Mouse (Mus musculus): ENCODE results near the gene Gypa.

The Gypa gene

GRCm38 (mm10) chr8:80493523-80494345, at the start of gene Gypa:
Gene Gypa, plus strand, starts transcription at chr8:80493781.
- DNase-seq (ENCODE audit: low spot score) = peak; percentile 42

- DNase-seq (ENCODE audit: low spot score) = no peak
Measured at GRCm38 (mm10) chr8:80444534-80445072, 49.0 kb upstream of the Gypa start.

- no peak for DNase-seq (ENCODE audit: low spot score)
Measured at GRCm38 (mm10) chr8:80447217-80447616, 46.4 kb upstream of the Gypa start.

- no peak for DNase-seq (ENCODE audit: low spot score)
Measured at GRCm38 (mm10) chr8:80451938-80452690, 41.5 kb upstream of the Gypa start.

- DNase-seq (ENCODE audit: low spot score) = no peak
Measured at GRCm38 (mm10) chr8:80463450-80463917, 30.1 kb upstream of the Gypa start.

GRCm38 (mm10) chr8:80474971-80475370, 18.6 kb upstream of the Gypa start:
- peak; percentile 17 for DNase-seq (ENCODE audit: low spot score)

GRCm38 (mm10) chr8:80478156-80478555, 15.4 kb upstream of the Gypa start:
- DNase-seq (ENCODE audit: low spot score) = no peak

- no peak for DNase-seq (ENCODE audit: low spot score)
Measured at GRCm38 (mm10) chr8:80479129-80479528, 14.5 kb upstream of the Gypa start.

- DNase-seq (ENCODE audit: low spot score) = no peak
Measured at GRCm38 (mm10) chr8:80482173-80482572, 11.4 kb upstream of the Gypa start.

GRCm38 (mm10) chr8:80482822-80483774, 10.5 kb upstream of the Gypa start:
- DNase-seq (ENCODE audit: low spot score) = peak; percentile 79

GRCm38 (mm10) chr8:80491562-80491961, 2.0 kb upstream of the Gypa start:
- no peak for DNase-seq (ENCODE audit: low spot score)

GRCm38 (mm10) chr8:80492987-80493441, 567 bp upstream of the Gypa start:
- DNase-seq (ENCODE audit: low spot score) = peak; percentile 83

GRCm38 (mm10) chr8:80494346-80494660, 722 bp downstream of the Gypa start:
- DNase-seq (ENCODE audit: low spot score) = no peak

GRCm38 (mm10) chr8:80494819-80495218, 1.2 kb downstream of the Gypa start:
- no peak for DNase-seq (ENCODE audit: low spot score)

GRCm38 (mm10) chr8:80495527-80495926, 1.9 kb downstream of the Gypa start:
- no peak for DNase-seq (ENCODE audit: low spot score)

- DNase-seq (ENCODE audit: low spot score) = no peak
Measured at GRCm38 (mm10) chr8:80497323-80497722, 3.7 kb downstream of the Gypa start.

- DNase-seq (ENCODE audit: low spot score) = no peak
Measured at GRCm38 (mm10) chr8:80500244-80500643, 6.7 kb downstream of the Gypa start.

- no peak for DNase-seq (ENCODE audit: low spot score)
Measured at GRCm38 (mm10) chr8:80500773-80501172, 7.2 kb downstream of the Gypa start.

- no peak for DNase-seq (ENCODE audit: low spot score)
Measured at GRCm38 (mm10) chr8:80501283-80501682, 7.7 kb downstream of the Gypa start.

- DNase-seq (ENCODE audit: low spot score) = no peak
Measured at GRCm38 (mm10) chr8:80526382-80527355, 33.1 kb downstream of the Gypa start.
